Mouse (Mus musculus): ENCODE data around the gene Serpina12. TPM values are rescaled to one million over a fixed set of nuclear protein-coding genes. Genes with fewer than 3 reads are reported as not detected.

The Serpina12 gene
- polyA plus RNA-seq, 1 experiment from 2014 or later, result not detected

GRCm38 (mm10) chr12:103999611-104000010, 44.6 kb downstream of the Serpina12 start:
- ATAC-seq (ENCODE audit: low read depth), result no peak
- WGBS, result 63% methylated on average over 8 of the region's 8 CpGs

GRCm38 (mm10) chr12:103996513-103996912, 47.7 kb downstream of the Serpina12 start:
- H3K4me1 ChIP-seq (ENCODE audit: control insufficient read depth, insufficient read depth, low read length), result no peaks in the 10 kb centered on the region
- H3K9ac ChIP-seq (replicated peaks; ENCODE audit: low read depth, low read length), result no peak overlapping the region
- H3K27ac ChIP-seq (ENCODE audit: low read depth, low read length), result no peak overlapping the region
- no peak overlapping the region for H3K4me2 ChIP-seq (ENCODE audit: low read depth, low read length)
- ATAC-seq (ENCODE audit: low read depth), result no peak
- H3K9me3 ChIP-seq (ENCODE audit: control insufficient read depth, low read length), result no peaks in the 10 kb centered on the region
- 62% methylated on average over 2 of the region's 2 CpGs for WGBS
- no peaks in the 10 kb centered on the region for H3K27me3 ChIP-seq (ENCODE audit: control insufficient read depth, insufficient read depth, low read length)
- no peak overlapping the region for H3K4me3 ChIP-seq (ENCODE audit: low read depth, low read length)
- no peaks in the 10 kb centered on the region for H3K36me3 ChIP-seq (ENCODE audit: control insufficient read depth, insufficient read depth, low read length)

More at GRCm38 (mm10) chr12:103999611-104000010, 44.6 kb downstream of the Serpina12 start:
- H3K9me3 ChIP-seq (ENCODE audit: control insufficient read depth, low read length), result no peaks in the 10 kb centered on the region
- H3K36me3 ChIP-seq (ENCODE audit: control insufficient read depth, insufficient read depth, low read length), result no peaks in the 10 kb centered on the region
- no peaks in the 10 kb centered on the region for H3K4me1 ChIP-seq (ENCODE audit: control insufficient read depth, insufficient read depth, low read length)
- no peak overlapping the region for H3K9ac ChIP-seq (replicated peaks; ENCODE audit: low read depth, low read length)
- H3K4me2 ChIP-seq (ENCODE audit: low read depth, low read length), result no peak overlapping the region
- H3K4me3 ChIP-seq (ENCODE audit: low read depth, low read length), result no peak overlapping the region
- H3K27ac ChIP-seq (ENCODE audit: low read depth, low read length), result no peak overlapping the region
- H3K27me3 ChIP-seq (ENCODE audit: control insufficient read depth, insufficient read depth, low read length), result no peaks in the 10 kb centered on the region

GRCm38 (mm10) chr12:103995292-103996072, 48.8 kb downstream of the Serpina12 start:
- H3K27ac ChIP-seq (ENCODE audit: low read depth, low read length), result no peak overlapping the region
- no peak overlapping the region for H3K4me2 ChIP-seq (ENCODE audit: low read depth, low read length)
- peak; percentile 71; the same call in 1 of the 2 replicates for ATAC-seq (ENCODE audit: low read depth)
- H3K4me1 ChIP-seq (ENCODE audit: control insufficient read depth, insufficient read depth, low read length), result no peaks in the 10 kb centered on the region
- WGBS, result 40% methylated on average over 5 of the region's 5 CpGs
- no peaks in the 10 kb centered on the region for H3K36me3 ChIP-seq (ENCODE audit: control insufficient read depth, insufficient read depth, low read length)
- no peak overlapping the region for H3K9ac ChIP-seq (replicated peaks; ENCODE audit: low read depth, low read length)
- H3K27me3 ChIP-seq (ENCODE audit: control insufficient read depth, insufficient read depth, low read length), result no peaks in the 10 kb centered on the region
- H3K9me3 ChIP-seq (ENCODE audit: control insufficient read depth, low read length), result no peaks in the 10 kb centered on the region
- no peak overlapping the region for H3K4me3 ChIP-seq (ENCODE audit: low read depth, low read length)

GRCm38 (mm10) chr12:103992945-103993344, 51.3 kb downstream of the Serpina12 start:
- H3K27ac ChIP-seq (ENCODE audit: low read depth, low read length), result no peak overlapping the region
- no peaks in the 10 kb centered on the region for H3K27me3 ChIP-seq (ENCODE audit: control insufficient read depth, insufficient read depth, low read length)
- H3K4me3 ChIP-seq (ENCODE audit: low read depth, low read length), result no peak overlapping the region
- ATAC-seq (ENCODE audit: low read depth), result no peak
- no peaks in the 10 kb centered on the region for H3K9me3 ChIP-seq (ENCODE audit: control insufficient read depth, low read length)
- no peak overlapping the region for H3K9ac ChIP-seq (replicated peaks; ENCODE audit: low read depth, low read length)
- 90% methylated on average over 7 of the region's 7 CpGs for WGBS
- no peak overlapping the region for H3K4me2 ChIP-seq (ENCODE audit: low read depth, low read length)
- no peaks in the 10 kb centered on the region for H3K4me1 ChIP-seq (ENCODE audit: control insufficient read depth, insufficient read depth, low read length)
- H3K36me3 ChIP-seq (ENCODE audit: control insufficient read depth, insufficient read depth, low read length), result no peaks in the 10 kb centered on the region

GRCm38 (mm10) chr12:103989857-103990256, 54.4 kb downstream of the Serpina12 start, which contains the start of gene Serpina11:
Gene Serpina11, minus strand, starts transcription at chr12:103989957.
- Histone ChIP-seq H3K4me1 (ENCODE audit: control insufficient read depth, insufficient read depth, low read length) (no peaks in the 10 kb centered on the region), H3K36me3 (ENCODE audit: control insufficient read depth, insufficient read depth, low read length) (no peaks in the 10 kb centered on the region), H3K27ac (ENCODE audit: low read depth, low read length) (no peak within 1 kb of the TSS), H3K9ac (replicated peaks; ENCODE audit: low read depth, low read length) (no peak within 1 kb of the TSS), H3K4me3 (ENCODE audit: low read depth, low read length) (no peak within 1 kb of the TSS), H3K27me3 (ENCODE audit: control insufficient read depth, insufficient read depth, low read length) (no peaks in the 10 kb centered on the region), H3K9me3 (ENCODE audit: control insufficient read depth, low read length) (no peaks in the 10 kb centered on the region), H3K4me2 (ENCODE audit: low read depth, low read length) (no peak within 1 kb of the TSS)
- WGBS, result 95% methylated on average over 6 of the region's 6 CpGs
- ATAC-seq (ENCODE audit: low read depth), result no peak

- Histone ChIP-seq H3K27me3 (ENCODE audit: control insufficient read depth, insufficient read depth, low read length) (no peaks in the 10 kb centered on the region), H3K4me2 (ENCODE audit: low read depth, low read length) (no peak overlapping the region), H3K4me1 (ENCODE audit: control insufficient read depth, insufficient read depth, low read length) (no peaks in the 10 kb centered on the region), H3K9ac (replicated peaks; ENCODE audit: low read depth, low read length) (no peak overlapping the region), H3K9me3 (ENCODE audit: control insufficient read depth, low read length) (no peaks in the 10 kb centered on the region), H3K27ac (ENCODE audit: low read depth, low read length) (no peak overlapping the region), H3K4me3 (ENCODE audit: low read depth, low read length) (no peak overlapping the region), H3K36me3 (ENCODE audit: control insufficient read depth, insufficient read depth, low read length) (no peaks in the 10 kb centered on the region)
- 80% methylated on average over 2 of the region's 2 CpGs for WGBS
- ATAC-seq (ENCODE audit: low read depth), result no peak
These were observed 54.8 kb downstream of the Serpina12 start for GRCm38 (mm10) chr12:103989514-103989767.

- 71% methylated on average over 14 of the region's 14 CpGs for WGBS
- no peak overlapping the region for H3K4me3 ChIP-seq (ENCODE audit: low read depth, low read length)
- H3K27me3 ChIP-seq (ENCODE audit: control insufficient read depth, insufficient read depth, low read length), result no peaks in the 10 kb centered on the region
These were observed 55.3 kb downstream of the Serpina12 start for GRCm38 (mm10) chr12:103988754-103989513.

GRCm38 (mm10) chr12:103985868-103986267, 58.4 kb downstream of the Serpina12 start:
- no peak overlapping the region for H3K4me2 ChIP-seq (ENCODE audit: low read depth, low read length)
- no peaks in the 10 kb centered on the region for H3K9me3 ChIP-seq (ENCODE audit: control insufficient read depth, low read length)
- H3K9ac ChIP-seq (replicated peaks; ENCODE audit: low read depth, low read length), result no peak overlapping the region
- no peaks in the 10 kb centered on the region for H3K4me1 ChIP-seq (ENCODE audit: control insufficient read depth, insufficient read depth, low read length)
- H3K4me3 ChIP-seq (ENCODE audit: low read depth, low read length), result no peak overlapping the region
- WGBS, result 75% methylated on average over 5 of the region's 5 CpGs
- no peaks in the 10 kb centered on the region for H3K27me3 ChIP-seq (ENCODE audit: control insufficient read depth, insufficient read depth, low read length)
- H3K36me3 ChIP-seq (ENCODE audit: control insufficient read depth, insufficient read depth, low read length), result no peaks in the 10 kb centered on the region
- no peak for ATAC-seq (ENCODE audit: low read depth)
- no peak overlapping the region for H3K27ac ChIP-seq (ENCODE audit: low read depth, low read length)

More at GRCm38 (mm10) chr12:103988754-103989513, 55.3 kb downstream of the Serpina12 start:
- H3K9me3 ChIP-seq (ENCODE audit: control insufficient read depth, low read length), result no peaks in the 10 kb centered on the region
- H3K27ac ChIP-seq (ENCODE audit: low read depth, low read length), result no peak overlapping the region
- H3K4me2 ChIP-seq (ENCODE audit: low read depth, low read length), result no peak overlapping the region
- no peak for ATAC-seq (ENCODE audit: low read depth)
- H3K4me1 ChIP-seq (ENCODE audit: control insufficient read depth, insufficient read depth, low read length), result no peaks in the 10 kb centered on the region
- H3K9ac ChIP-seq (replicated peaks; ENCODE audit: low read depth, low read length), result no peak overlapping the region
- no peaks in the 10 kb centered on the region for H3K36me3 ChIP-seq (ENCODE audit: control insufficient read depth, insufficient read depth, low read length)

- no peaks in the 10 kb centered on the region for H3K9me3 ChIP-seq (ENCODE audit: control insufficient read depth, low read length)
- H3K4me2 ChIP-seq (ENCODE audit: low read depth, low read length), result no peak overlapping the region
- no peak overlapping the region for H3K9ac ChIP-seq (replicated peaks; ENCODE audit: low read depth, low read length)
- ATAC-seq (ENCODE audit: low read depth), result no peak
- no peaks in the 10 kb centered on the region for H3K4me1 ChIP-seq (ENCODE audit: control insufficient read depth, insufficient read depth, low read length)
- no peaks in the 10 kb centered on the region for H3K27me3 ChIP-seq (ENCODE audit: control insufficient read depth, insufficient read depth, low read length)
- no peak overlapping the region for H3K4me3 ChIP-seq (ENCODE audit: low read depth, low read length)
- no peak overlapping the region for H3K27ac ChIP-seq (ENCODE audit: low read depth, low read length)
- 60% methylated on average over 4 of the region's 4 CpGs for WGBS
- H3K36me3 ChIP-seq (ENCODE audit: control insufficient read depth, insufficient read depth, low read length), result no peaks in the 10 kb centered on the region
These were observed 59.3 kb downstream of the Serpina12 start for GRCm38 (mm10) chr12:103984935-103985334.
